Mouse (Mus musculus) forelimb bud, embryonic 11.5 days (tissue): ENCODE measurements around the gene Cwc22.

ENCODE experiments used
- DNase-seq: peaks from one replicate; pipeline ENCODE4 v3.0.0-alpha.2; 2012; ENCODE audit warnings: low read depth, low spot score

Gene Cwc22

DNA sequence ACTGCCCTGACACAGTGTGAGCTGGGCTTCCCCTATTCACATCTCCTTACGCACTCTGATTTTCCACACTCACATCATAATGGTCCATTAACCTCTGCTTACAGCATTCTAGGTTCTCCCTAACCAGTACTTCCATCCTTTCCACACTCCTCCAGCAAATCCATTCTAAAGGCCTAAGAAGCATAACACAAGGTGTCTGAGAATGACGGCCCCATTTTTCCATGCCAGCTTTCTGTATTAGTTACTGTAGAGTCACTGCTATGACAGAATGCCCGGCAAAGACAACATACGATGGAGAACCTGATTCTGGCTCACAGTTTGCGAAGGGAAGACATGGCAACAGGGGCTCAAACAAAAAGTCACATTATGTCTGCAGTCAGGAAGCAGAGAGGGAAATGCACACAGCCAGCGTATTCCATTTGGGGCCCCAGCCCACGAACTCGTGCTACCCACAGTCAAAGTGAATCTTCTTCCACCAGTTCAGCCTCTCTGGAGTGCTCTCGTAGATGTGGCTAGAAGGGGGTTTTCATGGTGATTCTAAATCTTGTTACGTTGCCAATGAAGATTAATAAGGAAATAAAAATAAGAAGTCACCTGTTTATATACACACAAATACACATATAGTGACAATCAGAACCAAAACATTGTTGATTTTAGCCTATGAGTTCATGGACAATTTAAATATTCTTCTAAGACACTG is 68.9 kb downstream of the Cwc22 start:
- DNase-seq = peak; percentile 14

DNA sequence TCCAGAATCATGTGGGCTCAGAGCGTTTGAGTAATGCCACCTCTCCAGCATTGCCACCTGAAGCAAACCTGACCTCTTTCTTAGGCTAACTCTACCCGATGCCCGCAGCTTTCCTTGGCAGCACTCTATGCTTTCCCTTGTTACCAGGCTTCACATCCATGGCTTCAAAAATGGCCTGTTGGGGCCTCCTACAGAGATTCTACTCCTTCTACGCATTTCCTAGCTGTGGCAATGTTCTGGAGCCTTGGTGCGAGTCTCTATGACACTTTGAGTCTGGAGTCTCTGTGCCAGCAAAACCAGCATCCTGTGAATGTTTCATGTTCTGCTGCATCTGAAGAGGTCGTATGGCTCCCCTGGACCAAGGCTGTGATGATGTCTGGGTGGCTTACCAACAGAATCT is 69.8 kb downstream of the Cwc22 start:
- peak; percentile 24 for DNase-seq

DNA sequence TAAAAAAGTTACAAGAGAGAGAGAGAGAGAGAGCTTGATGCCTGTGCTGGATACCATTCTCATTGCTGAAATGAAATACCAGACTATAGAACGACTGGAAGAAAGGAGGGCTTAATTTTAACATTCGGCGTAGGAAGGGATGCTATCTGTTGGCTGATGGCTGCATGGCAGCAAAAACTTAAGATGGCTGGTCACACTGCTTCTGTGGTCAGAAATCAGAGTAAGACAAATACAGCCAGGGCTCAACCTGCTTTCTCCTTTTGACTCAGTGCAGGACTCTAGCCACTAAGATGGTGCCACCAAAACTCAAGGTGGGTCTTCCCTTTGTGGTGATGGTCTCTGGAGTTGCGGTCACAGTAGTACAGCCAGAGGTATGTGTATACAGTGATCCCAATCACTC is 70.7 kb downstream of the Cwc22 start:
- peak; percentile 17 for DNase-seq

DNA sequence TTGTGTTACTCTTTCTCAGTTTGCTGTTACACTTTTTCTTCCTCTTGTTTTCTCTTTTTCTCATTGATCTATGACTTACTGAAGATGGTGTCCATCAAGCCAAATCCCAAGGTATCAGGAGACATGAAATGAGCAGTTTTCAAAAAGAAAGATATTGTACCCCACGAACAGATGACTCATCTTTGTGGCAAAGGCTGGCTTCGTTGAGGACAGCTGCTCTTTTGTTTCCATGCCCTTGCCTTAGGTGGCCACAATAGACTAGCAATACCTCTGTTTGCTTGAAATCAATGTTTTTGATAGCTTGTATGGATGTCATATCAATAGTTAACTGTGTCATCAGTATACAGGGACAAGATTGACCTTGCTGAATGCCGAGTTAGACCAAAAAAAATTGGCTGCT is 71.5 kb downstream of the Cwc22 start:
- peak; percentile 13 for DNase-seq

DNA sequence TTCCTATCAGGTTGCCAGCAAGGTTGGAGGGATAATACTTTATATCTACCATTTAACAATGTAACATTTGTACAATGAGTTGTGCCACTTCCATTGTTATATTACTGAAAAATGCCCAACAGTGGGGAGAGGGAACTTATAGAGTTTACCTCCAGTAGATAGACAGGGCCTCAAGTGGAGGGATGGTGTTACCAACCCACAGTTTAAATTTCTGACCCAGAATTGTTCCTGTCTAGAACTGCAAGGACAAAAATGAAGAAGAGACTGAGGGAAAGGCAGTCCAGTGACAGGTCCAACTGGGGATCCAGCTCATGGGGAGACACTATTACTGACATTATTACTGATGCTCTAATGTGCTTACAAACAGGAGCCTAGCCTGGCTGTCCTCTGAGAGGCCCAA is 72.4 kb downstream of the Cwc22 start:
- peak; percentile 11 for DNase-seq

DNA sequence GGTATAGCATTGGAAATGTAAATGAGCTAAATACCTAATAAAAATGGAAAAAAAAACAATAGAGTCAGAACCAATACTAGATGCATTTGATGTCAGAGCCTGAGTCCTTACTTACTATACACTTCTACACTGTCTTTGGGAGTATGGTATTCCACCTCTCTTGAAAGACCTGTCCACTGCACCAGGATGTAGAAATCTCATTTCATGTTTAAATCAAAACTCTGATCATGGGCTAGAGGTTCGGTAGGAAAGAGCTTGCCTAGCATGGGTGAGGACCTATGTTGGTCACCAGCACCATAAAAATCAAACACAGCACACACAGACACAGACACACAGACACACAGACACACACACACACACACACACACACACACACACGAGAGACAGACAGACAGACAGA is 73.5 kb downstream of the Cwc22 start:
- peak; percentile 9 for DNase-seq

DNA sequence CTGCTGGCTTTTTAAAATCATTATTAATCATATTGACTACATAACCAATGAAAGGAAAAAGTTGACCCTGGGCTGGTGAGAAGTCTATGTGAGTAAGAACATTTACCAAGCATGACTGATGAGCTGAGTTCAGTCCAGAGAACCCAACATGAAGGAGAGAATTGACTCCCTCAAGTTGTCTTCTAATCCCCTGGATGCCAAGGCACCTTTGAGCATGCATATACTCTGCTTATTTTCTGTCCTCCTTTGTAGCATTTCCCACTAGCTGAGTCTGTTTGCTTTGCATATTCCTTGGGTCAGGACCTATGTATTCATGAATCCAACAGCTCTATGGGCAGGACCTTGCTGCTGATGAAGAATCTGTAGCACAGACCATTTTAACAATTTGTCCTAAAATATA is 75.0 kb downstream of the Cwc22 start:
- DNase-seq = peak; percentile 30

DNA sequence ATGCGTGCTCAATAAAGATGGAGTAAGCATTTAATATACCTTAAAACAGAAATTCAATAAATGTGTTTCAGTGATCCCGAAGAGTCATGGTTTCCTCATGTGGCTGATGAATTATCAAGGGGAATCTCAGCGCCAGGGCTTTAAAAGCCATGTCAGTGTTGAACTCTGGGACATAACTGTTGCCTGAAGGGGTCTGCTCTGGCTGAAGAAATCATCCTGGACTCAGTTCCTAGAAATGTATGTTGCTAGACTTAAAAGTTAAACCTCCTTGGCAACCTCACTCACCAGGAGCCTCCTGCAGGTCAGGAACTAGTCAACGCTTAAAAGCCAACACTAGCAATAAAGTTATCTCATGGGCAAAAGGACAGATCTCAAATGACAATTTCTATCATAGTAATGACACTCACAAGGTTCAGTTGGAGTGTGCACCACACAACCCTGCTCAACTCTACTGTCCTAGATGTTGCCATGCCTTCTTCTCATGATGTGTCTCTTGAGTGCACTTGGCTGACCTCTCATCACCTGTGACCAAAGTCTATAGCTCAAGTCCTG is 76.4 kb downstream of the Cwc22 start:
- DNase-seq = peak; percentile 35

DNA sequence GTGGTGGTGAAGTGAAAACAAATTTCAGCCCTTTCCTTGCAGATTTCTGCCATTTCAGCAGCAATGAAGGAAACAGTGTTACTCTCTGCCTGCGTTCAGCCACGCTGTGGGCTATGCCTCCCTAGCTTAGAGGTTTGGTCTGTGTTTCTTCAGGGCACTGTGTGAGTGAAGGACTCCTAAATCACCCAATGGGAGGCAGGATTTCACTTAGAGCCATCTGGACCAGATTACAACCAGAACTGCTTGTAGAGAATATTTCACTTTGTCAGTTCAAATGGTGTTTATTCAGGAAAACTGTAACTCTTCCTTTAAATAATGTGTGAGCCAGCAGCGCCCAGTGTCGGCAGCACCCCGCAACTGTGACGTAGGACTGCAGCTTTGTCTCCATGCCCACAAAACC is 82.2 kb downstream of the Cwc22 start:
- DNase-seq = peak; percentile 68

DNA sequence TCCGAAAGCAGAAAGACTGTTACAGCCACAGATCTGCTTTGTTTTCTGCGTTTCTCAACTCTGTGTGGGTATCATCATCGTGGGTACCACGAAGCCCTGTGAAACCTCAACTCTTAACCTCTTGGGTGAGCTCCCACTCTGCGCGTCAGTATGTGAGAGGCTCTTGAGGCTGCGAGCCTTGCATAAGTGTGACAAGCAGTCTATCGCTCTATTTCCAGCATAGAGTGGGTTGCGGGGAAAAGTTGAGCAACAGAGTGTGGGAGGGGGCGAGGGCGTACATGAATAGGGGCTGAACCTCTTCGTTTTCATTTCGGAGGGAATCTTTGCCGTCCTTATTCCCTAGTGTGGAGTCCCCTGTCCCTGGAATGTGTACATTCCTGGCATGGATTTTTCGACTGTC is 82.7 kb downstream of the Cwc22 start:
- peak; percentile 7 for DNase-seq

DNA sequence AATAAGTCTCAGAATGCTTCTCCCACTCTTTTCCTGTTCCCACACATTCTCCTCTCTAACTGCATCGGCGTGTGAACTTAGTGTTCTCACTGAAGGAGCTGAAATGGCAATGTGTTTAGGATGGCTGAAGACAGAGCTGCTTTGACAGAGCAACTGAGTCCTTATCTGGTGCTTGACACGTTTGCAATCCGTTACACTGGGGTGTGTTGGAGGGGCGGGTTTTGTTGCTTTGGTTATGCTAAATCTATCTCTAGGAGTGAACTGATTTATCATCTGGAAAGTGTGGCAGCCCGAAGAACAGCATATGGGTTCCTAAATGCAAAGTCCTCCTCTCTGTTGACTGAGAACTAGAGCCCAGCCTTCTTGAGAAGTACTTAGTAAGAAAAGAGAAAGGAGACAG is 104.7 kb downstream of the Cwc22 start:
- no peak for DNase-seq

DNA sequence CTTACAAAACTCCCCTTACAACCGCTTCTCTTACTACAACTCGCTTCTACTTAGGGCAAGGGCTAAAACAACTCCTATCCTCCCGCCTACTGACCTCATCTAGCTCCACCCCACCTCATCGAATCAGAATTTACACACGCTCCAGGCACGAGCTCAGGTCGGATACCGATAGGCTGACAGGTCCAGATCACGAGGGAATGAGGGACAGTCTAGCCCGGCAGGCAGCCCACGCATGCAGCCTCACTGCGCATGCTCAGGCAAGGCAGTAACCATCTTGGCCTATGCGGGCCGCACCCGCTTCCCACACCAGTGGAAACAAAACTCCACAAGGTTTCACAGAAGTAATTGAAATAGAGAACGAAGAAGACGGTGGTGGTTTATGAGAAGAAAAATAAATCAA is 106.6 kb downstream of the Cwc22 start:
- DNase-seq = no peak

DNA sequence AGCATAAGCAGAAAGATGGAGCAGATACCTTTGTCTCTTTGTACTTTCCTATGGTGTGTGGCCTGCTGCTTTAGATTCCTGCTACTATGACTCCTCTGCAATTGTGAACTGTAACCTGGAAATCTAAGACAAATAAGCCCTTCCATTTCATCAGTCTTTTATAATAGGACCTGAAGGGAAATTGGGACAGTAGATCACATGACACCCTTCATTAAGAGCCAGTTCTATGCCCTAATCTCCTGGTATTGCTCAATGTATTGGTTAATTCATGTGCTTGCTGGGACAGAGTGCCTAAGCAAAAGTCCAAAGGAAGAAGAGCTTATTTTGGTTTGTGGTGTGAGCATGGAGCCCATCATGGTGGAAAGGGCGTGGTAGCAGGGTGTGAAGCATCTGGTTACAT is 107.5 kb downstream of the Cwc22 start:
- no peak for DNase-seq

DNA sequence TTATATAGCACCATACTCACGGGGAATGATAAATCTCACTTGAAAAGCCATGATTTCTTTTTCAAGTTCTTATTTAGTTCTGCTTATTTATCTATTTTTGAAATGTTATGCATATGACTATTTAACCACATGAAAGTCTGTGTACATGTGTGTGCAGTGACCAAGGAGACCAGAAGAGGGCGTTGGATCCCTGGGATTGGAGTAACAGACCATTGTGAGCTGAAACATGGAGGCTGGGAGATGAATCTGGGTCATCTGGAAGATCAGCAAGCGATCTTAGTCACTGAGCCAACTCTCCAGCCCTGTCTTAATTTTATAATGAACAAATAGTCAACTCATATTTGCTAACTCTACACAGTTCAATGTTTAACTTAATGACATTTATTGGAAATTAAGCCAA is 110.4 kb downstream of the Cwc22 start:
- DNase-seq = no peak
